Mouse (Mus musculus): Measurements from ENCODE around the gene Sco2.

GRCm38 (mm10) chr15:89372536-89372935 lies 1.1 kb downstream of the Sco2 start:
- no peak for TF ChIP-seq CTCF (IDR thresholded peaks at IDR 0.05; ENCODE audit: extremely low read depth, insufficient read depth, insufficient read length, insufficient replicate concordance)
- no peak for TF ChIP-seq POLR2A (IDR thresholded peaks at IDR 0.05; ENCODE audit: low read depth, low read length)
